Mouse (Mus musculus) heart, embryonic 10.5 days (tissue): ENCODE data around the gene Olfr631. TPM values are rescaled to one million over a fixed set of nuclear protein-coding genes. Genes with fewer than 3 reads are reported as not detected.
A peak's percentile ranks its signal among the peaks of the same experiment; 100 is the strongest.
"Not testable (repeated sequence)": the region's sequence is repeated elsewhere in the genome, so short reads cannot be mapped to it uniquely, and the experiment has no call there.

Experiments used
- DNase-seq: peaks from one replicate; pipeline ENCODE4 v3.0.0-alpha.2; 2017; ENCODE audit warnings: low spot score
- H3K27ac ChIP-seq: fragments of 300-500 bp; sonication (generic); 2 replicates; pipeline ENCODE4 v1.5.1; 2016; ENCODE audit warnings: mild to moderate bottlenecking
- H3K27me3 ChIP-seq: fragments of 300-500 bp; sonication (generic); 2 replicates; pipeline ENCODE4 v1.6.1; 2016; ENCODE audit warnings: mild to moderate bottlenecking; ENCODE audit not compliant: poor library complexity, insufficient read depth, severe bottlenecking
- H3K36me3 ChIP-seq: fragments of 300-500 bp; sonication (generic); 2 replicates; pipeline ENCODE4 v1.6.1; 2016; ENCODE audit warnings: mild to moderate bottlenecking, moderate library complexity
- H3K4me1 ChIP-seq: fragments of 300-500 bp; sonication (generic); 2 replicates; pipeline ENCODE4 v1.6.1; 2016; ENCODE audit warnings: mild to moderate bottlenecking
- H3K4me3 ChIP-seq: fragments of 300-500 bp; sonication (generic); 2 replicates; pipeline ENCODE4 v1.5.1; 2016; ENCODE audit warnings: mild to moderate bottlenecking, moderate library complexity
- H3K9me3 ChIP-seq: fragments of 300-500 bp; sonication (generic); 2 replicates; pipeline ENCODE4 v1.6.1; 2016; ENCODE audit warnings: mild to moderate bottlenecking, moderate library complexity
- WGBS: fragments of 180-500 bp; shearing (Covaris S2); methylation state at CpG from one replicate; pipeline ENCODE4 v1.1.7; 2016; 5-methylcytosine and 5-hydroxymethylcytosine counted together
- polyA plus RNA-seq: library from polyadenylated mRNA; unstranded; fragments of >200 nt; fragmentation: Nextera tagmentation; extraction: Ambion mirVana; gene quantifications from 2 replicates; pipeline ENCODE4 v1.2.1, GENCODE M21; 2016

Gene Olfr631
- polyA plus RNA-seq = not detected in 2 replicates

- no peak for DNase-seq
- no peaks in the 10 kb centered on the region for H3K27me3 ChIP-seq
- no peaks in the 10 kb centered on the region for H3K9me3 ChIP-seq
- H3K27ac ChIP-seq = no peak within 1 kb of the TSS
- no peak within 1 kb of the TSS for H3K4me3 ChIP-seq
- no peaks in the 10 kb centered on the region for H3K36me3 ChIP-seq
- no peaks in the 10 kb centered on the region for H3K4me1 ChIP-seq
These were observed at the start of gene Olfr631 for GRCm38 (mm10) chr7:103928525-103928924. Olfr631 (plus strand) TSS chr7:103928825.

GRCm38 (mm10) chr7:103886152-103886551, 42.5 kb upstream of the Olfr631 start, which contains the start of gene Olfr66:
Olfr66 (minus strand) TSS chr7:103886252.
- no peaks in the 10 kb centered on the region for H3K27me3 ChIP-seq
- H3K4me3 ChIP-seq = no peak within 1 kb of the TSS
- H3K36me3 ChIP-seq = no peaks in the 10 kb centered on the region
- no peaks in the 10 kb centered on the region for H3K4me1 ChIP-seq
- no peak within 1 kb of the TSS for H3K27ac ChIP-seq
- DNase-seq = no peak
- no peaks in the 10 kb centered on the region for H3K9me3 ChIP-seq

GRCm38 (mm10) chr7:103894385-103894784, 34.2 kb upstream of the Olfr631 start, which contains the start of gene Olfr64:
Olfr64 (minus strand) TSS chr7:103894485.
- H3K36me3 ChIP-seq = no peaks in the 10 kb centered on the region
- WGBS = 66% methylated on average over 1 of the region's 1 CpGs
- H3K27ac ChIP-seq = no peak within 1 kb of the TSS
- no peaks in the 10 kb centered on the region for H3K27me3 ChIP-seq
- H3K9me3 ChIP-seq = no peaks in the 10 kb centered on the region
- no peaks in the 10 kb centered on the region for H3K4me1 ChIP-seq
- no peak for DNase-seq
- H3K4me3 ChIP-seq = no peak within 1 kb of the TSS

- DNase-seq = no peak
- Histone ChIP-seq H3K36me3 (no peaks in the 10 kb centered on the region), H3K4me1 (no peaks in the 10 kb centered on the region), H3K9me3 (no peaks in the 10 kb centered on the region), H3K27me3 (no peaks in the 10 kb centered on the region), H3K27ac (no peak within 1 kb of the TSS), H3K4me3 (no peak within 1 kb of the TSS)
- 62% methylated on average over 2 of the region's 2 CpGs for WGBS
These were observed 25.4 kb upstream of the Olfr631 start, which contains the start of gene Olfr65 for GRCm38 (mm10) chr7:103903187-103903586. Olfr65 (plus strand) TSS chr7:103903487.

GRCm38 (mm10) chr7:103910047-103910446, 18.6 kb upstream of the Olfr631 start:
- Histone ChIP-seq H3K4me3 (no peak overlapping the region), H3K27ac (peak overlapping the region; percentile 37; the same call in 1 of the 2 replicates), H3K27me3 (no peaks in the 10 kb centered on the region), H3K4me1 (peaks cover 14% of the 10 kb centered on the region; the same call in 1 of the 2 replicates), H3K36me3 (no peaks in the 10 kb centered on the region), H3K9me3 (no peaks in the 10 kb centered on the region)
- 8% methylated on average over 3 of the region's 3 CpGs for WGBS
- peak; percentile 93 for DNase-seq

GRCm38 (mm10) chr7:103912969-103913511, 15.6 kb upstream of the Olfr631 start:
- Histone ChIP-seq H3K36me3 (no peaks in the 10 kb centered on the region), H3K4me3 (no peak overlapping the region), H3K27me3 (no peaks in the 10 kb centered on the region), H3K27ac (peak overlapping the region; percentile 62; the same call in 1 of the 2 replicates), H3K4me1 (peaks cover 14% of the 10 kb centered on the region; the same call in 1 of the 2 replicates), H3K9me3 (no peaks in the 10 kb centered on the region)
- 36% methylated on average over 8 of the region's 8 CpGs for WGBS
- DNase-seq = peak; percentile 82

- no peak overlapping the region for H3K27ac ChIP-seq
- no peaks in the 10 kb centered on the region for H3K27me3 ChIP-seq
- no peaks in the 10 kb centered on the region for H3K9me3 ChIP-seq
- no peaks in the 10 kb centered on the region for H3K36me3 ChIP-seq
- H3K4me3 ChIP-seq = no peak overlapping the region
- peaks cover 4% of the 10 kb centered on the region; the same call in 1 of the 2 replicates for H3K4me1 ChIP-seq
- peak; percentile 80 for DNase-seq
These were observed 13.3 kb upstream of the Olfr631 start for GRCm38 (mm10) chr7:103915338-103915737.

- no peak within 1 kb of the TSS for H3K4me3 ChIP-seq
- no peaks in the 10 kb centered on the region for H3K4me1 ChIP-seq
- WGBS = 59% methylated on average over 2 of the region's 2 CpGs
- no peaks in the 10 kb centered on the region for H3K9me3 ChIP-seq
- H3K36me3 ChIP-seq = no peaks in the 10 kb centered on the region
- H3K27me3 ChIP-seq = no peaks in the 10 kb centered on the region
- no peak for DNase-seq
- no peak within 1 kb of the TSS for H3K27ac ChIP-seq
These were observed 5.6 kb downstream of the Olfr631 start, which contains the start of gene Olfr632 for GRCm38 (mm10) chr7:103934264-103934663. Olfr632 (plus strand) TSS chr7:103934347.

- H3K36me3 ChIP-seq = no peaks in the 10 kb centered on the region
- WGBS = 23% methylated on average over 2 of the region's 2 CpGs
- H3K27ac ChIP-seq = no peak overlapping the region
- no peaks in the 10 kb centered on the region for H3K9me3 ChIP-seq
- H3K4me1 ChIP-seq = no peaks in the 10 kb centered on the region
- peak; percentile 90 for DNase-seq
- no peak overlapping the region for H3K4me3 ChIP-seq
- no peaks in the 10 kb centered on the region for H3K27me3 ChIP-seq
These were observed 14.1 kb downstream of the Olfr631 start for GRCm38 (mm10) chr7:103942730-103943129.

GRCm38 (mm10) chr7:103944137-103944536, 15.5 kb downstream of the Olfr631 start, which contains the start of gene Olfr633:
Olfr633 (plus strand) TSS chr7:103944437.
- no peaks in the 10 kb centered on the region for H3K36me3 ChIP-seq
- H3K27me3 ChIP-seq = no peaks in the 10 kb centered on the region
- no peaks in the 10 kb centered on the region for H3K4me1 ChIP-seq
- H3K27ac ChIP-seq = no peak within 1 kb of the TSS
- DNase-seq = no peak
- no peak within 1 kb of the TSS for H3K4me3 ChIP-seq
- no peaks in the 10 kb centered on the region for H3K9me3 ChIP-seq

- H3K27ac ChIP-seq, DNase-seq, H3K4me3 ChIP-seq, H3K36me3 ChIP-seq, H3K4me1 ChIP-seq, H3K27me3 ChIP-seq, H3K9me3 ChIP-seq: not testable (repeated sequence)
- 93% methylated on average over 22 of the region's 22 CpGs for WGBS
These were observed 38.2 kb downstream of the Olfr631 start for GRCm38 (mm10) chr7:103966873-103967272.

- Histone ChIP-seq H3K27me3 (no peaks in the 10 kb centered on the region), H3K9me3 (no peaks in the 10 kb centered on the region), H3K36me3 (no peaks in the 10 kb centered on the region), H3K4me1 (no peaks in the 10 kb centered on the region), H3K27ac (no peak within 1 kb of the TSS), H3K4me3 (no peak within 1 kb of the TSS)
- DNase-seq = no peak
- WGBS = 69% methylated on average over 1 of the region's 1 CpGs
These were observed 42.2 kb downstream of the Olfr631 start, which contains the start of gene Olfr635 for GRCm38 (mm10) chr7:103970852-103971251. Olfr635 (plus strand) TSS chr7:103971152.

GRCm38 (mm10) chr7:103971782-103972181, 43.2 kb downstream of the Olfr631 start:
- H3K9me3 ChIP-seq = no peaks in the 10 kb centered on the region
- no peak overlapping the region for H3K4me3 ChIP-seq
- H3K27me3 ChIP-seq = no peaks in the 10 kb centered on the region
- no peaks in the 10 kb centered on the region for H3K36me3 ChIP-seq
- H3K4me1 ChIP-seq = no peaks in the 10 kb centered on the region
- no peak overlapping the region for H3K27ac ChIP-seq
- DNase-seq = no peak
- 52% methylated on average over 1 of the region's 1 CpGs for WGBS
